Mouse (Mus musculus) urinary bladder, postnatal 10 days (tissue): ENCODE measurements around the gene Gm20792.
"Not testable (repeated sequence)": the region's sequence is repeated elsewhere in the genome, so short reads cannot be mapped to it uniquely, and the experiment has no call there.

ENCODE experiments used
- DNase-seq: peaks from one replicate; pipeline ENCODE4 v3.0.0; 2022; ENCODE audit warnings: low spot score

Gene Gm20792

DNA sequence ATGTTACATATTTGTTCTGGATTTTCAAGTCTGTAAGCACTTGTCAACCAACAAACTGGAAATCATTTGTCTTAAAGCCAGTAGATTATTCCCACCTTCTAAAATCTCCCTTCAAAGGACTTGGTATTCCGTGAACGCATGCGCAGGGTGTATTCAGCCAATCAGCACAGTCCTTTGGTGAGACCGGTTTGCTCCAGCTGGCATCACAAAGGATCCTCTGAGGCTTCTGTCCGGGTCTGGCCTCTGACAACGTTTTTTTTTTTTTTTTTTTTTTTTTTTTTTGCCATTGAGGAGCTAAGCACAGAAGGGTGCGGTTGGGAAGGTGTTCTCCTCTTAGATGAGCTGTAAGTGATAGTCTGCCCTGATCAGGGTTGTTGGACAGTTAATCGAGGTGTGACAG lies at the start of gene Gm20792:
TSS of gene Gm20792 (plus strand) at position 301 of the 400 bp plus-strand sequence.
- not testable (repeated sequence) for DNase-seq
